In genomic region chr4:135913433-135913832, GRCm38 (mm10) we compare ENCODE assay signal across 17 mouse cellular contexts. TPM values are rescaled to one million over a fixed set of nuclear protein-coding genes. Genes with fewer than 3 reads are reported as not detected.
DNase-seq lines count a peak whose midpoint lies in the region; ATAC-seq lines count a peak whose summit lies in the region.
"Had no signal": no experiment of that assay in that cellular context is flagged by ENCODE, and none has a peak within 500 bp of the region (broad histone marks: within the 10 kb centered on the region; RNA-seq: fewer than 3 reads in every experiment).

No protein-coding gene starts in this region.

- WGBS in forebrain, embryonic 10.5 days: 82% methylated on average over 4 of the region's 4 CpGs
- 85% methylated on average over 4 of the region's 4 CpGs for WGBS in forebrain, embryonic 16.5 days
- 81% methylated on average over 4 of the region's 4 CpGs for WGBS in embryonic facial prominence, embryonic 10.5 days

- H3K27me3 ChIP-seq in forebrain, embryonic 10.5 days (ENCODE audit: poor library complexity, severe bottlenecking): no peaks in the 10 kb centered on the region
- H3K27me3 ChIP-seq in forebrain, embryonic 16.5 days (replicated peaks; ENCODE audit: control insufficient read depth, insufficient read depth, low read length): no peaks in the 10 kb centered on the region
- no peaks in the 10 kb centered on the region for H3K27me3 ChIP-seq in megakaryocyte, embryonic 14.5 days (replicated peaks)
- no peaks in the 10 kb centered on the region for H3K27me3 ChIP-seq in embryonic facial prominence, embryonic 10.5 days (replicated peaks; ENCODE audit: low read depth, poor library complexity, severe bottlenecking)
- H3K27me3 ChIP-seq: CH12.LX; hindbrain, embryonic 15.5 days; limb, embryonic 13.5 days; stomach, embryonic 15.5 days had no signal

- no peak for ATAC-seq in forebrain, embryonic 16.5 days
- no peak for ATAC-seq in megakaryocyte, adult 5-6 weeks (ENCODE audit: poor library complexity, severe bottlenecking)
- ATAC-seq in megakaryocyte progenitor cell, adult 5-6 weeks (replicated peaks; ENCODE audit: poor library complexity): peak; percentile 17
- ATAC-seq: activated CD4-positive, CD25-positive, alpha-beta regulatory T cell, adult 4 months had no signal

- no peaks in the 10 kb centered on the region for H3K9me3 ChIP-seq in forebrain, embryonic 10.5 days
- H3K9me3 ChIP-seq in forebrain, embryonic 16.5 days (ENCODE audit: control insufficient read depth, low read length): no peaks in the 10 kb centered on the region
- no peaks in the 10 kb centered on the region for H3K9me3 ChIP-seq in megakaryocyte, embryonic 14.5 days
- H3K9me3 ChIP-seq in embryonic facial prominence, embryonic 10.5 days: no peaks in the 10 kb centered on the region
- H3K9me3 ChIP-seq: hindbrain, embryonic 15.5 days; limb, embryonic 13.5 days; stomach, embryonic 15.5 days had no signal

- H3K36me3 ChIP-seq in forebrain, embryonic 10.5 days (replicated peaks): no peaks in the 10 kb centered on the region
- H3K36me3 ChIP-seq in forebrain, embryonic 16.5 days (ENCODE audit: control insufficient read depth, insufficient read depth): no peaks in the 10 kb centered on the region
- peaks cover 49% of the 10 kb centered on the region for H3K36me3 ChIP-seq in megakaryocyte, embryonic 14.5 days (replicated peaks; ENCODE audit: low read length)
- no peaks in the 10 kb centered on the region for H3K36me3 ChIP-seq in embryonic facial prominence, embryonic 10.5 days (replicated peaks)
- H3K36me3 ChIP-seq: hindbrain, embryonic 15.5 days; limb, embryonic 13.5 days; stomach, embryonic 15.5 days had no signal

- no peak overlapping the region for H3K4me3 ChIP-seq in forebrain, embryonic 10.5 days
- H3K4me3 ChIP-seq in forebrain, embryonic 16.5 days (replicated peaks; ENCODE audit: low read length): no peak overlapping the region
- peak overlapping the region; percentile 92 for H3K4me3 ChIP-seq in megakaryocyte, embryonic 14.5 days (replicated peaks)
- no peak overlapping the region for H3K4me3 ChIP-seq in embryonic facial prominence, embryonic 10.5 days
- H3K4me3 ChIP-seq: hindbrain, embryonic 15.5 days; limb, embryonic 13.5 days; stomach, embryonic 15.5 days had no signal

- no peak overlapping the region for H3K9ac ChIP-seq in forebrain, embryonic 16.5 days (replicated peaks; ENCODE audit: low read depth, low read length)
- H3K9ac ChIP-seq: hindbrain, embryonic 15.5 days; stomach, embryonic 15.5 days had no signal

- DNase-seq in forebrain, embryonic 10.5 days (ENCODE audit: extremely low spot score, low spot score): no peak
- DNase-seq in embryonic facial prominence, embryonic 10.5 days (ENCODE audit: low spot score): no peak
- no peak for DNase-seq in gastrocnemius, postnatal 36 days
- DNase-seq in left cerebral cortex, postnatal 25 days (ENCODE audit: low spot score in 2 of 2): no peak
- DNase-seq: adrenal gland, postnatal 36 days; cerebellum, adult 9-11 months; heart, adult 11 months; lung, postnatal 10 days had no signal

- H3K4me1 ChIP-seq in forebrain, embryonic 10.5 days: peaks cover 17% of the 10 kb centered on the region
- peaks cover 4% of the 10 kb centered on the region; the same call in 1 of the 2 replicates for H3K4me1 ChIP-seq in forebrain, embryonic 16.5 days (replicated peaks; ENCODE audit: control insufficient read depth, insufficient read depth, low read length)
- H3K4me1 ChIP-seq in megakaryocyte, embryonic 14.5 days: peaks cover 90% of the 10 kb centered on the region
- peaks cover 8% of the 10 kb centered on the region for H3K4me1 ChIP-seq in embryonic facial prominence, embryonic 10.5 days
- H3K4me1 ChIP-seq: stomach, embryonic 15.5 days had no signal

- intact Hi-C loops in gastrocnemius, postnatal 36 days (cut with DNase I): no loop called here
- intact Hi-C loops in left cerebral cortex, postnatal 25 days (cut with DNase I): no loop called here

- peak overlapping the region; percentile 69; the same call in 1 of the 2 replicates for H3K27ac ChIP-seq in forebrain, embryonic 10.5 days
- no peak overlapping the region for H3K27ac ChIP-seq in forebrain, embryonic 16.5 days (ENCODE audit: low read length)
- H3K27ac ChIP-seq in embryonic facial prominence, embryonic 10.5 days (replicated peaks): peak overlapping the region; percentile 44; the same call in 1 of the 2 replicates
- H3K27ac ChIP-seq: stomach, embryonic 15.5 days had no signal

- no peak overlapping the region for H3K4me2 ChIP-seq in forebrain, embryonic 16.5 days (ENCODE audit: low read length)
- H3K4me2 ChIP-seq: hindbrain, embryonic 15.5 days; limb, embryonic 13.5 days; stomach, embryonic 15.5 days had no signal

RNA-seq across cellular contexts. Expression of gene Fuca1, which starts 7.1 kb away (rescaled TPM):
- 46.4 and 52.4 TPM in 2 replicates for polyA plus RNA-seq in forebrain, embryonic 10.5 days (2016; fragmentation: Nextera tagmentation; extraction: Ambion mirVana)
- 52.9 and 58.8 TPM in 2 replicates for polyA plus RNA-seq in forebrain, embryonic 16.5 days (2015; fragmentation: Nextera tagmentation; extraction: Ambion mirVana)
- polyA plus RNA-seq in megakaryocyte, embryonic 14.5 days (2012; ENCODE audit: insufficient read depth, low replicate concordance): 19.9 and 22.2 TPM in 2 replicates
- 72.1 and 86.7 TPM in 2 replicates for total RNA-seq in megakaryocyte, adult 5-6 weeks (2015)
- total RNA-seq in megakaryocyte, adult 5-6 weeks (2017): 143 and 189 TPM in 2 replicates
- polyA plus RNA-seq in embryonic facial prominence, embryonic 10.5 days (2016; fragmentation: Nextera tagmentation; extraction: Ambion mirVana): 45.4 and 46.8 TPM in 2 replicates
- total RNA-seq in megakaryocyte progenitor cell, adult 5-6 weeks (2015): 27.9 and 39.3 TPM in 2 replicates
- total RNA-seq in megakaryocyte progenitor cell, adult 5-6 weeks (2017): 122 and 139 TPM in 2 replicates
- 10 to 100 TPM; 16.4 to 18.7 TPM for total RNA-seq in gastrocnemius, postnatal 36 days (2021)
- total RNA-seq in left cerebral cortex, postnatal 25 days (2021): 10 to 100 TPM; 29.2 to 36.3 TPM

RNA-seq across cellular contexts. Expression of gene Cnr2, which starts 18.2 kb away (rescaled TPM):
- 0.30 and 0.48 TPM in 2 replicates for polyA plus RNA-seq in forebrain, embryonic 10.5 days (2016; fragmentation: Nextera tagmentation; extraction: Ambion mirVana)
- 0.12 TPM in 1 of 2 replicates, not detected in the other for polyA plus RNA-seq in forebrain, embryonic 16.5 days (2015; fragmentation: Nextera tagmentation; extraction: Ambion mirVana)
- polyA plus RNA-seq in megakaryocyte, embryonic 14.5 days (2012; ENCODE audit: insufficient read depth, low replicate concordance): 1.3 and 4.9 TPM in 2 replicates
- total RNA-seq in megakaryocyte, adult 5-6 weeks (2015): 15.2 and 16.9 TPM in 2 replicates
- 18.8 and 20.7 TPM in 2 replicates for total RNA-seq in megakaryocyte, adult 5-6 weeks (2017)
- polyA plus RNA-seq in embryonic facial prominence, embryonic 10.5 days (2016; fragmentation: Nextera tagmentation; extraction: Ambion mirVana): 0.15 and 0.43 TPM in 2 replicates
- total RNA-seq in megakaryocyte progenitor cell, adult 5-6 weeks (2015): 6.5 and 7.0 TPM in 2 replicates
- total RNA-seq in megakaryocyte progenitor cell, adult 5-6 weeks (2017): 5.2 and 6.7 TPM in 2 replicates
- under 1 TPM; 0.07 to 0.08 TPM for total RNA-seq in gastrocnemius, postnatal 36 days (2021)
- under 1 TPM in 1 of 2 experiments, not detected in 1; 0.14 TPM for total RNA-seq in left cerebral cortex, postnatal 25 days (2021)

RNA-seq across cellular contexts. Expression of gene Hmgcl, which starts 32.8 kb away (rescaled TPM):
- polyA plus RNA-seq in forebrain, embryonic 10.5 days (2016; fragmentation: Nextera tagmentation; extraction: Ambion mirVana): 65.0 and 65.4 TPM in 2 replicates
- polyA plus RNA-seq in forebrain, embryonic 16.5 days (2015; fragmentation: Nextera tagmentation; extraction: Ambion mirVana): 62.2 and 67.9 TPM in 2 replicates
- 27.0 and 31.8 TPM in 2 replicates for polyA plus RNA-seq in megakaryocyte, embryonic 14.5 days (2012; ENCODE audit: insufficient read depth, low replicate concordance)
- 60.7 and 76.8 TPM in 2 replicates for total RNA-seq in megakaryocyte, adult 5-6 weeks (2015)
- 54.9 and 60.4 TPM in 2 replicates for total RNA-seq in megakaryocyte, adult 5-6 weeks (2017)
- polyA plus RNA-seq in embryonic facial prominence, embryonic 10.5 days (2016; fragmentation: Nextera tagmentation; extraction: Ambion mirVana): 64.3 and 68.6 TPM in 2 replicates
- 51.4 and 52.1 TPM in 2 replicates for total RNA-seq in megakaryocyte progenitor cell, adult 5-6 weeks (2015)
- total RNA-seq in megakaryocyte progenitor cell, adult 5-6 weeks (2017): 39.7 and 48.1 TPM in 2 replicates
- total RNA-seq in gastrocnemius, postnatal 36 days (2021): 10 to 100 TPM; 38.7 to 39.0 TPM
- 10 to 100 TPM; 29.5 TPM for total RNA-seq in left cerebral cortex, postnatal 25 days (2021)

RNA-seq across cellular contexts. Expression of gene Pnrc2, which starts 39.8 kb away (rescaled TPM):
- 205 and 219 TPM in 2 replicates for polyA plus RNA-seq in forebrain, embryonic 10.5 days (2016; fragmentation: Nextera tagmentation; extraction: Ambion mirVana)
- 120 and 140 TPM in 2 replicates for polyA plus RNA-seq in forebrain, embryonic 16.5 days (2015; fragmentation: Nextera tagmentation; extraction: Ambion mirVana)
- 6.2 TPM in 1 of 2 replicates, not detected in the other for polyA plus RNA-seq in megakaryocyte, embryonic 14.5 days (2012; ENCODE audit: insufficient read depth, low replicate concordance)
- total RNA-seq in megakaryocyte, adult 5-6 weeks (2015): 248 and 273 TPM in 2 replicates
- 249 and 251 TPM in 2 replicates for total RNA-seq in megakaryocyte, adult 5-6 weeks (2017)
- 177 and 186 TPM in 2 replicates for polyA plus RNA-seq in embryonic facial prominence, embryonic 10.5 days (2016; fragmentation: Nextera tagmentation; extraction: Ambion mirVana)
- 151 TPM in 2 replicates for total RNA-seq in megakaryocyte progenitor cell, adult 5-6 weeks (2015)
- total RNA-seq in megakaryocyte progenitor cell, adult 5-6 weeks (2017): 131 and 154 TPM in 2 replicates
- 10 to 100 TPM; 25.4 to 31.2 TPM for total RNA-seq in gastrocnemius, postnatal 36 days (2021)
- 10 to 100 TPM; 46.8 to 48.4 TPM for total RNA-seq in left cerebral cortex, postnatal 25 days (2021)

RNA-seq across cellular contexts. Expression of gene Gale, which starts 50.1 kb away (rescaled TPM):
- 39.7 and 41.0 TPM in 2 replicates for polyA plus RNA-seq in forebrain, embryonic 10.5 days (2016; fragmentation: Nextera tagmentation; extraction: Ambion mirVana)
- 34.7 and 44.1 TPM in 2 replicates for polyA plus RNA-seq in forebrain, embryonic 16.5 days (2015; fragmentation: Nextera tagmentation; extraction: Ambion mirVana)
- 71.2 and 91.8 TPM in 2 replicates for polyA plus RNA-seq in megakaryocyte, embryonic 14.5 days (2012; ENCODE audit: insufficient read depth, low replicate concordance)
- total RNA-seq in megakaryocyte, adult 5-6 weeks (2015): 6.4 and 7.6 TPM in 2 replicates
- 10.0 and 11.6 TPM in 2 replicates for total RNA-seq in megakaryocyte, adult 5-6 weeks (2017)
- 39.7 and 40.2 TPM in 2 replicates for polyA plus RNA-seq in embryonic facial prominence, embryonic 10.5 days (2016; fragmentation: Nextera tagmentation; extraction: Ambion mirVana)
- total RNA-seq in megakaryocyte progenitor cell, adult 5-6 weeks (2015): 4.4 and 5.2 TPM in 2 replicates
- total RNA-seq in megakaryocyte progenitor cell, adult 5-6 weeks (2017): 2.2 and 4.7 TPM in 2 replicates
- total RNA-seq in gastrocnemius, postnatal 36 days (2021): under 1 TPM; 0.49 to 0.69 TPM
- total RNA-seq in left cerebral cortex, postnatal 25 days (2021): 10 to 100 TPM; 22.4 to 22.5 TPM

Comparison
In these comparisons a context has a peak if more than half of its experiments do, and no peak if none do; other contexts are left out.
1. RNA of gene Cnr2, which starts 18.2 kb away (total RNA-seq): 15.2 to 20.7 TPM in megakaryocyte, adult 5-6 weeks and 5.2 to 7.0 TPM in megakaryocyte progenitor cell, adult 5-6 weeks; 0.14 TPM in left cerebral cortex, postnatal 25 days and 0.07 to 0.08 TPM in gastrocnemius, postnatal 36 days; every median in the first group is over 4 times any median in the second.